In the genomic region with DNA sequence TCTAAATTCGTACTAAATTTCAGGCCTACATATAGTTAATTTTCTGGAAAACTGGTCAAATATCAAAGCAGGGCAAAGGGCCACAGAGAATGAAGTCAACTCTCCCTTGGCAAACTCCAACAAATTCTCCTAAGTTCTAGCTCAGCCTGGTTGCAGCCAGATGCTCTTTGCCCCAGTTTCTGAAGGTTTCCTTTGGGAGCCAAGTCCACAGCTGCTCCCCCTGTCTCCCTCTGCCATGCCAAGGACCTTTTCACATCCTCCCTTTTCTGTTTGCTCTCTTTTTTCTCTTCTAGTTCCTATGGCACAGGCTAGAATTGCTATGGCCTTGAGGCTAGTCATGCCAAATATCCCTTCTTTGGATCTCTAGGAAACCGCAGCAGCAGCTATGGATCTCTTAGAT, we compare ENCODE assay signal across 14 mouse cellular contexts. TPM values are rescaled to one million over a fixed set of nuclear protein-coding genes. Genes with fewer than 3 reads are reported as not detected.
DNase-seq lines count a peak whose midpoint lies in the region; ATAC-seq and TF ChIP-seq lines count a peak whose summit lies in the region.
"Had no signal": no experiment of that assay in that cellular context is flagged by ENCODE, and none has a peak within 500 bp of the region (broad histone marks: within the 10 kb centered on the region; RNA-seq: fewer than 3 reads in every experiment).

No protein-coding gene starts in this region.

- H3K4me3 ChIP-seq in lung, adult 2 months (replicated peaks; ENCODE audit: extremely low read depth, low read depth, low read length) = no peak overlapping the region
- H3K4me3 ChIP-seq in macrophage (ENCODE audit: inconsistent target) = no peak overlapping the region
- H3K4me3 ChIP-seq: erythroblast, embryonic 14.5 days; liver, embryonic 13.5 days had no signal

- DNase-seq in cerebellum, adult 9-11 months = peak; percentile 2
- no peak for DNase-seq in cerebellum, adult 11-12 months
- DNase-seq in lung, postnatal 10 days = peak; percentile 49
- no peak for DNase-seq in lung, adult 2 months
- DNase-seq in heart, adult 9 months (ENCODE audit: low spot score in 2 of 2) = peak; percentile 61 to 67
- DNase-seq in spleen, postnatal 14 days (ENCODE audit: low spot score in 2 of 2) = no peak
- DNase-seq: B cell, adult 2 months; cerebellum, postnatal 36 days; liver, embryonic 13.5 days had no signal

- no peaks in the 10 kb centered on the region for H3K79me2 ChIP-seq in macrophage (ENCODE audit: inconsistent target)

- TF ChIP-seq CTCF in lung, adult 2 months (IDR thresholded peaks at IDR 0.05; ENCODE audit: insufficient read depth, low read length) = no peak

- H3K27ac ChIP-seq in macrophage = peak overlapping the region; percentile 86
- H3K27ac ChIP-seq: liver, embryonic 13.5 days had no signal

- WGBS in lung, adult 2 months = 82% methylated on average over 2 of the region's 2 CpGs
- WGBS in macrophage (ENCODE audit: missing documents) = 84% methylated on average over 2 of the region's 2 CpGs

- TF ChIP-seq POLR2A in lung, adult 2 months (IDR thresholded peaks at IDR 0.05; ENCODE audit: borderline replicate concordance, extremely low read depth, low read depth, low read length) = no peak

- H3K36me3 ChIP-seq in macrophage (ENCODE audit: inconsistent target) = no peaks in the 10 kb centered on the region
- H3K36me3 ChIP-seq: liver, embryonic 13.5 days had no signal

- H3K4me1 ChIP-seq in lung, adult 2 months (ENCODE audit: control insufficient read depth, insufficient read depth, low read length) = no peaks in the 10 kb centered on the region
- H3K4me1 ChIP-seq: liver, embryonic 13.5 days had no signal

- ATAC-seq in frontal cortex, adult (ENCODE audit: low TSS enrichment) = no peak; the same call in 1 of the 2 replicates
- ATAC-seq: hindbrain, embryonic 16.5 days; midbrain, embryonic 16.5 days had no signal

RNA-seq across cellular contexts. Expression of gene Gnat3, which starts 43.8 kb away (rescaled TPM):
- not detected in 2 replicates for polyA plus RNA-seq in lung, adult 2 months (2012; rRNA removed)
- total RNA-seq in macrophage (2018; cell fraction: chromatin; rRNA removed) = under 1 TPM in 1 of 26 experiments, not detected in 25; 0.56 TPM
- total RNA-seq in macrophage (2018; cell fraction: cytosol; rRNA removed) = under 1 TPM in 17 of 26 experiments, not detected in 9; 0.10 to 0.61 (median 0.20) TPM
- total RNA-seq in macrophage (2018; cell fraction: nucleus; rRNA removed) = under 1 TPM in 4 of 26 experiments, not detected in 22; 0.36 to 0.89 (median 0.55) TPM
- 0.44 to 2.6 TPM in 2 of 3 replicates, not detected in the other for polyA plus RNA-seq in macrophage (2018)
- polyA plus RNA-seq: erythroblast, embryonic 14.5 days; hindbrain, embryonic 16.5 days; liver, embryonic 13.5 days; midbrain, embryonic 16.5 days had no signal

Comparison
In these comparisons a context has a peak if more than half of its experiments do, and no peak if none do; other contexts are left out.
1. DNase-seq: peak in cerebellum, adult 9-11 months (single experiment), lung, postnatal 10 days (single experiment) and heart, adult 9 months (2 of 2); none in cerebellum, adult 11-12 months (single experiment), lung, adult 2 months (single experiment) and spleen, postnatal 14 days (0 of 2).